Mouse (Mus musculus) heart, adult 9 months (tissue): ENCODE measurements around the gene Synj1.
A peak's percentile ranks its signal among the peaks of the same experiment; 100 is the strongest.

ENCODE experiments used
- DNase-seq, 2 experiments: peaks; one replicate each; pipeline ENCODE4 v3.0.0; 2022; ENCODE audit warnings: low spot score in 2 of 2

Gene Synj1

GRCm38 (mm10) chr16:91011021-91011683 is at the start of gene Synj1:
Gene Synj1 (minus strand): TSS chr16:91011308.
- peak; percentile 90 to 91 for DNase-seq

GRCm38 (mm10) chr16:91057741-91058140 is 46.6 kb upstream of the Synj1 start:
- DNase-seq = no peak

- no peak for DNase-seq
Observed at GRCm38 (mm10) chr16:91057261-91057660, 46.2 kb upstream of the Synj1 start.

GRCm38 (mm10) chr16:91056043-91056821 is 45.1 kb upstream of the Synj1 start:
- DNase-seq = peak in 1 of 2 experiments; percentile 6

GRCm38 (mm10) chr16:91055150-91055549 is 44.0 kb upstream of the Synj1 start:
- DNase-seq = no peak

GRCm38 (mm10) chr16:91053599-91053998 is 42.5 kb upstream of the Synj1 start:
- no peak for DNase-seq

GRCm38 (mm10) chr16:91045511-91045910 is 34.4 kb upstream of the Synj1 start:
- DNase-seq = peak in 1 of 2 experiments; percentile 29

GRCm38 (mm10) chr16:91044270-91045182 is 33.4 kb upstream of the Synj1 start, which contains the start of gene Paxbp1:
Gene Paxbp1 (minus strand): TSS chr16:91044543.
- DNase-seq = peak; percentile 97 to 99

- peak; percentile 31 to 47 for DNase-seq
Observed at GRCm38 (mm10) chr16:91043461-91044248, 32.5 kb upstream of the Synj1 start.

GRCm38 (mm10) chr16:91042640-91043039 is 31.5 kb upstream of the Synj1 start:
- no peak for DNase-seq

- no peak for DNase-seq
Observed at GRCm38 (mm10) chr16:91035866-91036265, 24.8 kb upstream of the Synj1 start.

- no peak for DNase-seq
Observed at GRCm38 (mm10) chr16:91030751-91031150, 19.6 kb upstream of the Synj1 start.

GRCm38 (mm10) chr16:91029901-91030300 is 18.8 kb upstream of the Synj1 start:
- no peak for DNase-seq

GRCm38 (mm10) chr16:91029161-91029743 is 18.1 kb upstream of the Synj1 start:
- no peak for DNase-seq

GRCm38 (mm10) chr16:91026290-91026689 is 15.2 kb upstream of the Synj1 start:
- no peak for DNase-seq

- DNase-seq = no peak
Observed at GRCm38 (mm10) chr16:91023384-91023783, 12.3 kb upstream of the Synj1 start.

GRCm38 (mm10) chr16:91020842-91021483 is 9.9 kb upstream of the Synj1 start:
- no peak for DNase-seq

GRCm38 (mm10) chr16:91019476-91019875 is 8.4 kb upstream of the Synj1 start:
- DNase-seq = no peak

- DNase-seq = no peak
Observed at GRCm38 (mm10) chr16:91015761-91016160, 4.7 kb upstream of the Synj1 start.

- DNase-seq = peak in 1 of 2 experiments; percentile 21
Observed at GRCm38 (mm10) chr16:91011847-91012246, 739 bp upstream of the Synj1 start.
